ENCODE assay signal across 21 mouse cellular contexts in genomic region chr11:76548153-76548721, GRCm38 (mm10).
DNase-seq lines count a peak whose midpoint lies in the region; ATAC-seq and TF ChIP-seq lines count a peak whose summit lies in the region.
"Had no signal": no experiment of that assay in that cellular context is flagged by ENCODE, and none has a peak within 500 bp of the region (broad histone marks: within the 10 kb centered on the region; RNA-seq: fewer than 3 reads in every experiment).

No protein-coding gene starts in this region.

- no peak for TF ChIP-seq POLR2A in kidney, adult 2 months (IDR thresholded peaks at IDR 0.05; ENCODE audit: low read depth, low read length)
- no peak for TF ChIP-seq POLR2A in CH12.LX (IDR thresholded peaks at IDR 0.05; ENCODE audit: low read depth, low read length)

- TF ChIP-seq CTCF in kidney, adult 2 months (conservative IDR thresholded peaks at IDR 0.05; ENCODE audit: insufficient read depth, insufficient read length, low read depth, low read length) = no peak
- no peak for TF ChIP-seq CTCF in layer of hippocampus, adult 2 months (conservative IDR thresholded peaks at IDR 0.05)
- no peak for TF ChIP-seq CTCF in CH12.LX (conservative IDR thresholded peaks at IDR 0.05 in 1 of 2, IDR thresholded peaks at IDR 0.05 in 1 of 2; ENCODE audit: low read depth in 2 of 2, low read length in 2 of 2)

- peak overlapping the region; percentile 71 for H3K27ac ChIP-seq in forebrain, embryonic 16.5 days (ENCODE audit: low read length)
- no peak overlapping the region for H3K27ac ChIP-seq in forebrain, embryonic 14.5 days (ENCODE audit: low read depth, low read length)
- H3K27ac ChIP-seq in kidney, adult 2 months (ENCODE audit: insufficient read depth, low read depth, low read length) = peak overlapping the region; percentile 50; the same call in 1 of the 2 replicates
- H3K27ac ChIP-seq in kidney, embryonic 14.5 days (ENCODE audit: low read depth, low read length) = no peak overlapping the region
- H3K27ac ChIP-seq in layer of hippocampus, adult 2 months = peak overlapping the region; percentile 87
- no peak overlapping the region for H3K27ac ChIP-seq in CH12.LX (ENCODE audit: insufficient read depth, low read depth)
- H3K27ac ChIP-seq: embryonic facial prominence, embryonic 12.5 days; forebrain, embryonic 12.5 days; heart, embryonic 13.5 days; hindbrain, embryonic 12.5 days; hindbrain, postnatal 0 days had no signal

- H3K27me3 ChIP-seq in forebrain, embryonic 16.5 days (replicated peaks; ENCODE audit: control insufficient read depth, insufficient read depth, low read length) = no peaks in the 10 kb centered on the region
- H3K27me3 ChIP-seq in forebrain, embryonic 14.5 days (replicated peaks; ENCODE audit: control insufficient read depth, insufficient read depth, low read length) = no peaks in the 10 kb centered on the region
- H3K27me3 ChIP-seq in kidney, adult 2 months (replicated peaks; ENCODE audit: control insufficient read depth, insufficient read depth, low read length) = no peaks in the 10 kb centered on the region
- no peaks in the 10 kb centered on the region for H3K27me3 ChIP-seq in kidney, embryonic 14.5 days (ENCODE audit: control insufficient read depth, insufficient read depth, low read length)
- peaks cover 9% of the 10 kb centered on the region for H3K27me3 ChIP-seq in CH12.LX (replicated peaks)
- H3K27me3 ChIP-seq: embryonic facial prominence, embryonic 12.5 days; forebrain, embryonic 12.5 days; heart, embryonic 13.5 days; hindbrain, embryonic 12.5 days; Patski had no signal

- no peaks in the 10 kb centered on the region for H3K36me3 ChIP-seq in forebrain, embryonic 16.5 days (ENCODE audit: control insufficient read depth, insufficient read depth)
- H3K36me3 ChIP-seq in forebrain, embryonic 14.5 days (ENCODE audit: control insufficient read depth, insufficient read depth, low read length) = no peaks in the 10 kb centered on the region
- no peaks in the 10 kb centered on the region for H3K36me3 ChIP-seq in kidney, adult 2 months (ENCODE audit: control insufficient read depth, insufficient read depth, low read length)
- no peaks in the 10 kb centered on the region for H3K36me3 ChIP-seq in kidney, embryonic 14.5 days (ENCODE audit: control insufficient read depth, insufficient read depth, low read length)
- no peaks in the 10 kb centered on the region for H3K36me3 ChIP-seq in CH12.LX (replicated peaks in 1 of 2; ENCODE audit: control insufficient read depth in 1 of 2, insufficient read depth in 1 of 2, low read length in 1 of 2)
- H3K36me3 ChIP-seq: embryonic facial prominence, embryonic 12.5 days; forebrain, embryonic 12.5 days; hindbrain, embryonic 12.5 days had no signal

- DNase-seq in forebrain, embryonic 14.5 days (ENCODE audit: low spot score) = no peak
- DNase-seq in kidney, adult 2 months = no peak
- DNase-seq in layer of hippocampus, adult 2 months (ENCODE audit: low spot score in 2 of 2) = no peak
- DNase-seq in layer of hippocampus, adult 18-20 months (ENCODE audit: low spot score in 2 of 2) = no peak
- no peak for DNase-seq in CH12.LX (ENCODE audit: extremely low read depth)
- DNase-seq: adrenal gland, postnatal 14 days; cerebellum, adult 11-12 months; cerebellum, adult 9-10 months; cerebellum, postnatal 25 days; gastrocnemius, postnatal 36 days; heart, adult 11 months; heart, postnatal 36 days had no signal

- H3K9me3 ChIP-seq in forebrain, embryonic 16.5 days (ENCODE audit: control insufficient read depth, low read length) = no peaks in the 10 kb centered on the region
- H3K9me3 ChIP-seq in forebrain, embryonic 14.5 days (replicated peaks; ENCODE audit: control insufficient read depth, low read length) = no peaks in the 10 kb centered on the region
- H3K9me3 ChIP-seq in kidney, embryonic 14.5 days (ENCODE audit: control insufficient read depth, low read length) = no peaks in the 10 kb centered on the region
- no peaks in the 10 kb centered on the region for H3K9me3 ChIP-seq in CH12.LX (replicated peaks; ENCODE audit: low read length)
- H3K9me3 ChIP-seq: embryonic facial prominence, embryonic 12.5 days; forebrain, embryonic 12.5 days; heart, embryonic 13.5 days; hindbrain, embryonic 12.5 days had no signal

- no peak for TF ChIP-seq EP300 in CH12.LX (IDR thresholded peaks at IDR 0.05; ENCODE audit: low read length)

- TF ChIP-seq RAD21 in CH12.LX (IDR thresholded peaks at IDR 0.05; ENCODE audit: low read depth, low read length) = no peak

- in situ Hi-C loops in CH12.LX (cut with MboI; ENCODE audit: low pct_ligation_motif_present, low pct_unique_long_range_greater_than_20kb, low sequenced_read_pairs) = loop anchor here (10.0 kb wide), 1 partner anchor 97 kb away; no protein-coding TSS in a partner anchor

- no peak overlapping the region for H3K4me3 ChIP-seq in forebrain, embryonic 16.5 days (replicated peaks; ENCODE audit: low read length)
- H3K4me3 ChIP-seq in forebrain, embryonic 14.5 days (ENCODE audit: low read depth, low read length) = no peak overlapping the region
- no peak overlapping the region for H3K4me3 ChIP-seq in kidney, adult 2 months (ENCODE audit: insufficient read depth, low read depth, low read length)
- no peak overlapping the region for H3K4me3 ChIP-seq in kidney, embryonic 14.5 days (ENCODE audit: low read length)
- no peak overlapping the region for H3K4me3 ChIP-seq in layer of hippocampus, adult 2 months
- H3K4me3 ChIP-seq in CH12.LX (replicated peaks in 1 of 3; ENCODE audit: low read depth in 2 of 3, low read length in 2 of 3, poor library complexity in 1 of 3) = no peak overlapping the region
- H3K4me3 ChIP-seq: embryonic facial prominence, embryonic 12.5 days; forebrain, embryonic 12.5 days; heart, embryonic 13.5 days; hindbrain, embryonic 12.5 days had no signal

- WGBS in forebrain, embryonic 16.5 days = 63% methylated on average over 4 of the region's 4 CpGs
- WGBS in forebrain, embryonic 14.5 days = 74% methylated on average over 4 of the region's 4 CpGs
- WGBS in kidney, adult 2 months = 78% methylated on average over 4 of the region's 4 CpGs
- 80% methylated on average over 4 of the region's 4 CpGs for WGBS in kidney, embryonic 14.5 days

- no peak overlapping the region for H3K4me2 ChIP-seq in forebrain, embryonic 16.5 days (ENCODE audit: low read length)
- H3K4me2 ChIP-seq in forebrain, embryonic 14.5 days (ENCODE audit: low read length) = no peak overlapping the region
- H3K4me2 ChIP-seq in kidney, embryonic 14.5 days (replicated peaks; ENCODE audit: low read depth, low read length) = no peak overlapping the region
- H3K4me2 ChIP-seq in CH12.LX (ENCODE audit: insufficient read depth, low read depth, poor library complexity, severe bottlenecking) = no peak overlapping the region
- H3K4me2 ChIP-seq: embryonic facial prominence, embryonic 12.5 days; forebrain, embryonic 12.5 days; heart, embryonic 13.5 days; hindbrain, embryonic 12.5 days had no signal

- dilution Hi-C loops in CH12.LX (cut with MboI; ENCODE audit: extremely low pct_ligation_motif_present, extremely low pct_unique_long_range_greater_than_20kb, low sequenced_read_pairs) = no loop called here

- H3K79me2 ChIP-seq in CH12.LX (replicated peaks; ENCODE audit: control insufficient read depth, extremely low read depth, insufficient read depth, poor library complexity, severe bottlenecking) = no peaks in the 10 kb centered on the region

- H3K4me1 ChIP-seq in forebrain, embryonic 16.5 days (replicated peaks; ENCODE audit: control insufficient read depth, insufficient read depth, low read length) = peaks cover 11% of the 10 kb centered on the region; the same call in 1 of the 2 replicates
- no peaks in the 10 kb centered on the region for H3K4me1 ChIP-seq in forebrain, embryonic 14.5 days (ENCODE audit: control insufficient read depth, insufficient read depth, low read length)
- no peaks in the 10 kb centered on the region for H3K4me1 ChIP-seq in kidney, adult 2 months (ENCODE audit: control insufficient read depth, insufficient read depth, low read length)
- H3K4me1 ChIP-seq in kidney, embryonic 14.5 days (ENCODE audit: control insufficient read depth, insufficient read depth, low read length) = no peaks in the 10 kb centered on the region
- H3K4me1 ChIP-seq in CH12.LX (ENCODE audit: control insufficient read depth in 1 of 2, insufficient read depth in 2 of 2) = peaks cover 0 to 29% of the 10 kb centered on the region in 2 experiments; a peak in 2 of 4 replicates
- H3K4me1 ChIP-seq: heart, embryonic 13.5 days had no signal

- no peak overlapping the region for H3K9ac ChIP-seq in forebrain, embryonic 16.5 days (replicated peaks; ENCODE audit: low read depth, low read length)
- H3K9ac ChIP-seq in forebrain, embryonic 14.5 days (ENCODE audit: low read length) = no peak overlapping the region
- H3K9ac ChIP-seq in kidney, embryonic 14.5 days (ENCODE audit: low read depth, low read length) = no peak overlapping the region
- H3K9ac ChIP-seq in CH12.LX (ENCODE audit: insufficient read depth, low read depth) = no peak overlapping the region
- H3K9ac ChIP-seq: embryonic facial prominence, embryonic 12.5 days; forebrain, embryonic 12.5 days; heart, embryonic 13.5 days; hindbrain, embryonic 12.5 days had no signal

- no peak for ATAC-seq in forebrain, embryonic 16.5 days
- ATAC-seq in forebrain, embryonic 14.5 days = no peak
- ATAC-seq in kidney, embryonic 14.5 days (ENCODE audit: low FRiP score, low TSS enrichment) = no peak
- ATAC-seq: activated CD4-positive, CD25-positive, alpha-beta regulatory T cell, adult 4 months; hindbrain, postnatal 0 days; Patski had no signal

TF ChIP-seq in CH12.LX, 34 proteins besides CTCF, POLR2A, EP300 and RAD21:
- TF ChIP-seq TBP (conservative IDR thresholded peaks at IDR 0.05; ENCODE audit: low read depth, low read length) (peak; percentile 84), TCF12 (IDR thresholded peaks at IDR 0.05; ENCODE audit: low read depth, low read length) (no peak), JUN (IDR thresholded peaks at IDR 0.05; ENCODE audit: insufficient read depth, low read depth, low read length) (no peak), ZMIZ1 (IDR thresholded peaks at IDR 0.05; ENCODE audit: low read depth, low read length) (no peak), NRF1 (IDR thresholded peaks at IDR 0.05; ENCODE audit: low read depth, low read length) (no peak), UBTF (IDR thresholded peaks at IDR 0.05; ENCODE audit: low read depth, low read length) (0 out of 2 replicates have a peak, but pooled peaks have one; percentile 51), MEF2A (IDR thresholded peaks at IDR 0.05; ENCODE audit: borderline replicate concordance, low read depth, low read length) (no peak)

Comparison
In these comparisons a context has a peak if more than half of its experiments do, and no peak if none do; other contexts are left out.
1. H3K27ac ChIP-seq: peak in forebrain, embryonic 16.5 days (single experiment), kidney, adult 2 months (single experiment) and layer of hippocampus, adult 2 months (single experiment); none in forebrain, embryonic 14.5 days (single experiment), kidney, embryonic 14.5 days (single experiment) and CH12.LX (single experiment).